Mouse (Mus musculus): ENCODE data around the gene Gm17657.
"Not testable (repeated sequence)": the region's sequence is repeated elsewhere in the genome, so short reads cannot be mapped to it uniquely, and the experiment has no call there.

The Gm17657 gene

DNA sequence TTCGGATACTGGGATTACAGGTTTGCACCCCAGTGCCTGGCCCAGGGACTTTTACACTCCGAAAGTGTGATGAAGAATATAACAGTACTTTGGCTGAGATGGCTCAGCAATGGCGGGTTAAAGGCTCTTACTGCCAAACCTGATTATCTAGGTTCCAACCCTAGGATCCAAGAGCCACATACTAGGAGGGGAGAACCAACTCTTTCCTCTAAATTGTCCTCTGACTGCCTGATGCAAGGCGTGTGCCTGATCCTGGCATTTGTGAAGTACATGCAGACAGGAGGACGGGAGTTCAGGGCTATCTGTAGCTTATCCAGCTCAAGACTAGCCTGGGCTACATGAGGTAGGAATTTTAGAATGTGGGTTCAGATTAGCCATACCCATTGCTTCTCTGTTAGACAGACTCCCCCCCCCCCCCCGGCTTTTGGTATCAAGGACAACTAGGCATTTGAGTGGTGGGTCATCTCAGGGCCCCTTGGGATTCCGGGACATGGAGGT, 49.1 kb downstream of the Gm17657 start:
- DNase-seq = no peak

DNA sequence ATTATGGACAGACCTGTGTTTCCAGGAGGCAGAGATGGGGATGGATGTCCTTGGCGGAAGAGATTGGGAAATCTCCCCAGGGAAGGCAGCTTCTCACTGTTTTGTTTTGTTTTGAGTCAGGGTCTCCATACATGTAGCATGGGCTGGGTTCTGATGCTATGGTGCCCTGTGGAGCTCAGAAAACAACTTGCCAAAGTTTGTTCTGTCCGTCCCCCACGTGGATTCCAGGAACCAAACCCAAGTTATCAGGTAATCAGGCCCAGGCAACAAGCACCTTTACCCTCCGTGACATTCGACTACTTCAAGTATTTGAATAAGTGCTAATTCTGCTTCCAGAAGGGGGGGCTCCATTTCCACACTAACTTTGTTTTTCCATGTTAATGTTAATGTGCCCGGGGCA, 49.9 kb downstream of the Gm17657 start:
- no peak for DNase-seq

DNA sequence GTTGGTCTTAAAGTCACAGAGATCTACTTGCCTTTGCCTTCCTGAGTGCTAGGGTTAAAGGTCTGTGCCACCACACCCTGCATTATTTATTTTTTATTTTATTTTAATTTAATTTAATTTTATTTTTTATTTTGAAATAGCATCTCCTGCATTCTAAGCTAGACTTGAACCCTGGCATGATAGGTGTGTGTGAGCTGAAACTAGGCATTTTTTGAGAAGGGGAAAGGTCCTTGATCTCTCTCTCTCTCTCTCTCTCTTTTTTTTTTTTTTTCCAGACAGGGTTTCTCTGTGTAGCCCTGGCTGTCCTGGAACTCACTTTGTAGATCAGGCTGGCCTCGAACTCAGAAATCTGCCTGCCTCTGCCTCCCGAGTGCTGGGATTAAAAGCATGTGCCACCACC, 50.5 kb downstream of the Gm17657 start:
- DNase-seq = not testable (repeated sequence)

DNA sequence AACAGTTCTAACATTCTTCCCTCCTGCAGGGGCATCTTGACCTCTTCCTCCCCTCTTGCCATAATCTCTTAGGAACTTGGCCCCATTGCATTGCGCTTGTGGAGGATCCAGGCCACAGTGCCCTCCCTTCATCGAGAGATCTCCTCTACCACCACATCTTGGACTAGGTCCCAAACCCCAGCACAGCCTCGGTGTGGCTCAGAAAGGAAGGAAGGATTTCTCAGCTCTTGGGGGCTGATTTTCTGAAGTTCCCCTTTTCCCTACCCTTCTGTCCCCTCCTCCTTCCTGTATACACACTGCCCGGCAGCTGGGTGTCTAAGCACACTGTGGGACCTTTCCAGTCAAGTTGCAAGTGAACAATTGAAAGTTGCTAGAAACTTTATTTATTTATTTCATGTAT, 51.4 kb downstream of the Gm17657 start:
- DNase-seq = peak; percentile 55 to 56

DNA sequence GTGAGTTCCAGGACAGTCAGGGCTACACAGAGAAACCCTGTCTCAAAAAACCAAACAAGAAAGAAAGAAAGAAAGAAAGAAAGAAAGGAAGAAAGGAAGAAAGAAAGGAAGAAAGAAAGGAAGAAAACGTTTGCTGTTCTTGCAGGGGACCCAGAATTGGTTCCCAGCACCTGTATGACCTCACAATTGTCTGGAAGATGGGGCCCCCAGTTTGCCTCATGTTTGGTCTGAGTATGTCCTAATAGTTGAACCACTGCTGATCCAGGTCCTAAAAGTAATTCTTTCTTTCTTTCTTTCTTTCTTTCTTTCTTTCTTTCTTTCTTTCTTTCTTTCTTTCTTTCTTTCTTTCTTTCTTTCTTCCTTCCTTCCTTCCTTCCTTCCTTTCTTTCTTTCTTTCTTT, 52.0 kb downstream of the Gm17657 start:
- DNase-seq = not testable (repeated sequence)

GRCm38 (mm10) chr17:29497071-29497354, 52.4 kb downstream of the Gm17657 start:
- no peak for DNase-seq

GRCm38 (mm10) chr17:29496211-29497070, 53.0 kb downstream of the Gm17657 start:
- no peak for DNase-seq

DNA sequence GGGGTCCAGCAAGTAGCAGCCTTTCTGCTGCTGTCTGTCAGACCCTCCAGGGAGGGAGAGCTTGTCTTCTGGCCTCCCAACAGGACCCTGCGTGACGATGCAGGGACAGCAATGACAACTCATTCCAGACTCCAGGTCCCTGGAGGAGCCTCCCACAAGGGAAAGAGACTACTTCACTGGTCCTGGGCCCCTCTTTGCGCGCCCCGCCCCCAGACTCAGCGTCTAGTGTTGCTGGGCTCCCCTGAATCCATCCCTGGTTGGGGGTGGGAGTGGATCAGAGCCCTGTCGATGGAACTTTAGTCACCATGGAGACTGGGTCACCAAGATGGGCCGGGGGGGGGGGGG, 54.7 kb downstream of the Gm17657 start:
- no peak for DNase-seq

- no peak for DNase-seq
Observed at GRCm38 (mm10) chr17:29494062-29494731, 55.2 kb downstream of the Gm17657 start.

- DNase-seq = no peak
Observed at GRCm38 (mm10) chr17:29493461-29493980, 55.9 kb downstream of the Gm17657 start.

- DNase-seq = peak; percentile 77 to 81
Observed at GRCm38 (mm10) chr17:29492269-29493191, 56.9 kb downstream of the Gm17657 start.

DNA sequence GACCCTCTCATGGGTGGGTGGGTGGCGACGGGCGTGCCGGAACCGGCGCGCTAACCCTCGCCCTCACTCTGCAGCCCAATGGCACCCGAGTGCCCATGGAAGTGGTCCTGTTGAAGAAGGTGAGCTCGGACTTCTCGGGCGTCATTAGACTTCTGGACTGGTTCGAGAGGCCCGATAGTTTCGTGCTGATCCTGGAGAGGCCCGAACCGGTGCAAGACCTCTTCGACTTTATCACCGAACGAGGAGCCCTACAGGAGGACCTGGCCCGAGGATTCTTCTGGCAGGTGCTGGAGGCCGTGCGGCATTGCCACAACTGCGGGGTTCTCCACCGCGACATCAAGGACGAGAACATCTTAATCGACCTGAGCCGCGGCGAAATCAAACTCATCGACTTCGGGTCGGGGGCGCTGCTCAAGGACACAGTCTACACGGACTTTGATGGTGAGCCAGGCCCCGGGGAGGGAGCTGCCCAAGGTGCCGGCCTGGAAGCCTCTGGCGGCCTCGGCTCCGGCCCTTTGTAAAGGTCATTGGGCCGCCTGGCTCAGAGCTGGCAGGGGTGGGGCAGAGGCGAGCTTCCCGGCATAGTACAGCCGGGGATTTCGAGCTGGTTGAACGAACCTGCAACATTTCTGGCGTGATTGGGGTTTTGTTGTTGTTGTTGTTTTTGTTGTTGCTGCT, 57.7 kb downstream of the Gm17657 start:
- DNase-seq = peak; percentile 73 to 78

GRCm38 (mm10) chr17:29490713-29491581, 58.5 kb downstream of the Gm17657 start, which contains the start of gene Pim1:
Gene Pim1, plus strand, starts transcription at chr17:29490753.
- peak; percentile 55 to 58 for DNase-seq

DNA sequence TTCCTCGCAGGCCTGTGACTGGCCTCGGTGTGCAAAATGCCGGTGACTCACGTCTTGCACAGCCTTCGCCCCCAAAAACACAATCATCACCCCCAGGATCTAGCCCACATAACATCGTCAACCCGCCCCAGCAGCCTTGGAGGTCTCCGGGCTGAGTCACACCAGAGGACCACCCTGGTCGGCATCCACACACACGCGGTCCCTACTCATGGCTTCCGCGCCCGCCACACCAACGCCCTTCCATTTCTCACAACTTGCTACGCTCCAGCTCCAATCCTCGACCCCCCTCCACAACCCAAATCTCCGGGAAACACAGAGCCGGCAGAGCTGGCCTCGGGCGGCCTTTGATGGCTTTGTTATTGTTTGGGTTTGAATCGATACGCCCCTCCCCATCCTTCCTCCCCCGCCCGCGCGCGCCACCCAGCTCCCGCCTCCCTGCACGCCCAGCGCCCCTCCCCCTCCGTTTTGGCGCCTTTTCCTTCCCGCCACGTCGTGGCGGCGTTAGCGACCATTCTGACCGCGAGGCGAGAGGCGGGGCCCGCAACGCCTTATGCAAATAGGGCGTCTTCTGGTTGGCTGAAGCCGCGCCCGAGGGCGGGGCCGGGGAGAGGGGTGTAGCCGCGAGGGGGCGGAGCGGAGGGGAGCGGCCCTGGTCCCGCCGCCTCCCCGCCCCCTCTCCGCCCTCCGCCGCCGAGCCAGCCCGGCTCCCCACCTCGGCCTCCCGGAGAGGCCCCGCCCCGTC, 59.3 kb downstream of the Gm17657 start:
- DNase-seq = peak; percentile 98 to 99

DNA sequence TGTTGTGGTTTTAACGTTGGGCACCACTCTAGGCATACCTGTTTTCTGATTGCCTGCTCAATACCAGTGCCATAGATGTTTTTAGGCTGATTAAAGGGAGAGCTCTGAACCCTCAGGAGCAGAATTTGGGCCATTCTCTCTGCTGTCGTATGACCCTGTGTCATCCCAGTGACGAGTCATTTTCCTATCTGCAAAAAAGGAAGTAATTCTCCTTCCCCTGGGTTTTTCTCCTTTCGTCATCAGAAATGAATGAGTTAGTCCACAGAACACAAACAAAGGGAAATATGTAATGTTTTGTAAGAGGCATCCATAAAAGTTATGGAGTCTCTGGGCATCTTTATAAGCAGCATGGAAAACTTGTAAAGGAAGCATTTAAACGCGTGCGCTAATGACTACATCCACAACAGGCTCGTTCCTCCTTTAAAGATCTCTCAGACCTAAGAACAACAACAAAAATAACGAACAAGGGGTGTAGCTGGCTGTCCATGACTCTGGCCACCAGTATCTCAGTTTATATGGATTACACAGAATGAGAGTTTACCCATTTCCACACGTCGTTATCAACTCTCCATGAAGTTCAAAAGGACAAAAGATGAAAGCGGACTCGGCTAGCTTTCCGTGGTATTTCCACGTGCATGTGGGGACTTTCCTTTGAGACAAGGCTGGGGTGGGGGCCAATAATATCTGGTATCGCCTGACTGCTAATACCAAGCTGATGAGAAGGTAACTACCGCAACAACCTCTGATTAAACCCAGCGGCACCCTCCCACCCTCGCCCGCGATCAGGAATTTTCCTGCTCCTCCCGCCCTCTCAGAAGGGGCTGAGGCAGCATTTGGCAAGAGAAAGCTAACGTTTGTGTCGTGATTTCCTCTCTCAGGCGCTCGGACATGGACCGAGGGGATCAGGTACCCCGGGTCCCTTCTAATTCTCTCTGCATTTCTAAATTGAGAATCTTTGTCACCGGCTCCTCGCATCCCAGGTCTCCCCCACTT, 60.2 kb downstream of the Gm17657 start:
- DNase-seq = peak; percentile 54 to 64

DNA sequence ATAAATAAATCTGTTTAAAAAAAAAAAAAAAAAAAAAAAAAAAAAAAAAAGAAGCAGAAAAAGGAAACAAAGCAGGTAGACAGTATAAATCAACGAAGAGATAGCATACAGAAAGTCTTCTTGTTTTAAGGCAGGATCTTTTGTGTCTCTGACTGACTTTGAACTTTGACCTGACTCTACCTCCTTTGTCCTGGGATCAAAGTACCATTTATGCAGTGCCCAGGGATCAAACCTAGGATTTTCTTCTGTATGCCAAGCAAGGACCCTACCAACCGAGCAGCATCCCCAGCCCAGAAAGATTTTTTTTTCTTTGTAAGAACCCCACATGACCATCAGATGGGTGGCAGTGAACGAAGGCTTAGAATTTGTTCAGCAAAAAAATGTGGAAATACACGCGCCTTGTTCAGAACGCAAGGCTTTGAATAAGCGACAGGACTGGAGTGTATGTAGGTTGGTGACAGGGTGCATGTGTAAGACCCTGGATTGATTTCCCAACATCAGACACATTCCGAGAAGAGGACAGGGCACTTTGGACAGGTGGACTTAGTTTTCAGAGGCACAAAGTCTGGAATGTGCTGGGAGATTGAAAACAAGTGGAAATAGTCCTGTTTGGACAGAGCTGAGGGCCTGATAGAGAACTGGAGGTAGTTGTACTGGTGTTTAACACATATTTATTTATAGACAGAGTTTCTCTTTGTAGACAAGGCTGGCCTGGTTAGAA, 61.0 kb downstream of the Gm17657 start:
- DNase-seq = no peak

GRCm38 (mm10) chr17:29485336-29486233, 63.9 kb downstream of the Gm17657 start:
- peak in 1 of 2 experiments; percentile 48 for DNase-seq
